Mouse (Mus musculus) intestine, embryonic 16.5 days (tissue): ENCODE measurements around the gene Gid8. TPM values are rescaled to one million over a fixed set of nuclear protein-coding genes. Genes with fewer than 3 reads are reported as not detected.

Source experiments
- ATAC-seq: fragments of 200-750 bp; cut with Nextera tagmentation; 2 replicates; pipeline ENCODE4 v1.8.0; 2017; ENCODE audit warnings: moderate TSS enrichment, moderate library complexity
- H3K27ac ChIP-seq: fragments of 300-500 bp; sonication (generic); 2 replicates; pipeline ENCODE4 v1.5.1; 2014; ENCODE audit warnings: mild to moderate bottlenecking, low read length
- H3K27me3 ChIP-seq: fragments of 300-500 bp; sonication (generic); replicated peaks from 2 replicates; pipeline ENCODE4 v1.6.1; 2014; ENCODE audit warnings: low read length, control low read depth, mixed read lengths; ENCODE audit not compliant: control insufficient read depth, insufficient read depth
- H3K36me3 ChIP-seq: fragments of 300-500 bp; sonication (generic); 2 replicates; pipeline ENCODE4 v1.6.1; 2014; ENCODE audit warnings: low read length, control low read depth; ENCODE audit not compliant: control insufficient read depth, insufficient read depth
- H3K4me1 ChIP-seq: fragments of 300-500 bp; sonication (generic); 2 replicates; pipeline ENCODE4 v1.6.1; 2014; ENCODE audit warnings: low read length, control low read depth, mixed read lengths; ENCODE audit not compliant: control insufficient read depth, insufficient read depth
- H3K4me2 ChIP-seq: fragments of 300-500 bp; sonication (generic); 2 replicates; pipeline ENCODE4 v1.6.1; 2014; ENCODE audit warnings: low read depth, low read length, control low read depth
- H3K4me3 ChIP-seq: fragments of 300-500 bp; sonication (generic); 2 replicates; pipeline ENCODE4 v1.5.1; 2014; ENCODE audit warnings: mild to moderate bottlenecking, low read length
- H3K9ac ChIP-seq: fragments of 300-500 bp; sonication (generic); 2 replicates; pipeline ENCODE4 v1.6.1; 2014; ENCODE audit warnings: low read depth, low read length
- H3K9me3 ChIP-seq: fragments of 300-500 bp; sonication (generic); 2 replicates; pipeline ENCODE4 v1.6.1; 2016; ENCODE audit warnings: low read length, control low read depth; ENCODE audit not compliant: control insufficient read depth
- WGBS: fragments of 180-500 bp; shearing (Covaris S2); extraction: QIAGEN DNeasy Blood & Tissue Kit; methylation state at CpG from one replicate; pipeline ENCODE4 v1.1.7; 2014; 5-methylcytosine and 5-hydroxymethylcytosine counted together
- polyA plus RNA-seq: library from polyadenylated mRNA; unstranded; fragments of >200 nt; fragmentation: Nextera tagmentation; extraction: Ambion mirVana; gene quantifications from 2 replicates; pipeline ENCODE4 v1.2.1, GENCODE M21; 2015

Gene Gid8
- polyA plus RNA-seq, 1 experiment from 2014 or later = 54.4 TPM

DNA sequence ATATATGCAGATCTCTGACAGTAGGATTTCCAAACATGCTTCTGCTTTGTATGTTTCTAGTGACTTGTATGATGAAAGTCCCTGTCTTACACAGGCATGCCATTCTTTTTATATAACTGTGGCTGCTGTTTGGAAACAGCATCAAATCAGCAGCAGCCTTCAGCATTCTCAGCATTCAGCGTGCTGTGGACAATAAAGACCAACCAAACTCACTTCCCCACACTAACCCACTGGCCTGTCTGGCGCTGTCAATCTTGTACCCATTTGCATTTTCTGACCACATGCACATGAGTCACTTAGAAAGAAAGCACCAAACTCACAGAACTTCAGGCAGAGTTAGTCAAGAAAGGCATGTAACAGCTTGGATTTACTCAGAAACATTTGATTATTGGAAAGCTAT, 14.7 kb upstream of the Gid8 start:
- 81% methylated on average over 2 of the region's 2 CpGs for WGBS

DNA sequence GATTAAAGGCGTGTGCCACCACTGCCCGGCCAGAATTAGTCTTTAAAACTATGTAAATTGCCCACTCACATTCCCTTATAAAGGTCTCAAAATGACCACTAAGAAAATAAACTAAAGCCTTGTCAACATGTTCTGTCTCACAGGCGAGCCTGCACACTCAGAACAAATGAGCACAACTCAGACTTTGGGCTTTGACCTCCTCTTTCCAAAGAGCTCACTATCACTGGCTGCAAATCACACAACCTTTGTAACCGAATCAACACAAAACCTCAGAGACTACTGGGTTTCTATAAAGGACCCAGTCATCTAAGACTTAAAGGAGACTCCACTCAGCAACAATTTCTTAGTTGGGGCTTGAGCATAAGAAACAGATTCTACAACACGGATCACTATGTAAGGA, 9.5 kb upstream of the Gid8 start:
- Histone ChIP-seq H3K4me2 (peak overlapping the region; percentile 87), H3K27me3 (no peaks in the 10 kb centered on the region), H3K4me1 (peaks cover 48% of the 10 kb centered on the region), H3K27ac (peak overlapping the region; percentile 96), H3K9ac (peak overlapping the region; percentile 81), H3K4me3 (peak overlapping the region; percentile 69), H3K36me3 (no peaks in the 10 kb centered on the region), H3K9me3 (no peaks in the 10 kb centered on the region)
- 0 out of 2 replicates have a peak, but pooled peaks have one; percentile 10 for ATAC-seq
- 64% methylated on average over 5 of the region's 5 CpGs for WGBS

More for the DNA sequence above, 14.7 kb upstream of the Gid8 start:
- no peak overlapping the region for H3K27ac ChIP-seq
- ATAC-seq = no peak
- no peak overlapping the region for H3K4me2 ChIP-seq
- no peak overlapping the region for H3K9ac ChIP-seq
- H3K4me1 ChIP-seq = peaks cover 18% of the 10 kb centered on the region
- no peaks in the 10 kb centered on the region for H3K9me3 ChIP-seq
- H3K4me3 ChIP-seq = no peak overlapping the region
- H3K27me3 ChIP-seq = no peaks in the 10 kb centered on the region
- no peaks in the 10 kb centered on the region for H3K36me3 ChIP-seq

DNA sequence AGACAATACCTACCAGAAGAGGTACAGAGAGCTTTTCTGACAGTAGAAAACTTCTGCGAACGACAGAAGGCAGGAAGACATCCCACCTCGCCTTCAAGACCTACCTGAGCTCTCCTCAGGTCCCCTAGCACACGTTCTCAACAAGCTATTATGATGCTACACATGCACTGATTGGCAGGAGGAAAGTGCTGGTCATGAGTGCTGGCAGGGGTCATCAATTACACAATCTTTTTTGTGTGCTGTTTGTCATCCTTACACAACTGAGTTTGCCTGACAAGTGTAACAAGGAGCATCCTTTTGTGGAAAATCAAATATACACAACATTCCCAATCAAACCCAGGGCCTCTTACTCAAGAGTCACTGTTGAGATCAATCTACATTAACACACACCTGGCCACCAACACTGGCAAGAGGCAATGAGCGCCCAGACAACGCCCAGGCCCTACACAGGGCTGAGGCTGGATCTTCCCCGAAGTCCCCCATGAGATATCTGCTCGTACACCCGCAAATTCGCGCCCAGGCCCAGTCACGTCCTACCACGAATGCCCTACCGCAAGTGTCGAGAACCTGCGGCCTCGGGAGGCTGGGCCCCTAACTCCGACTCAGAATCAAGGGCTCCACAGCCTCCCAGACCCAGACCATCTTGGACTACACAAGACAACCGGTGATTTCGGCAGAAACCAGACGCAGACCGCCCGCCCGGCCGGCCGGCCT, 8.7 kb upstream of the Gid8 start:
- ATAC-seq = peak; percentile 29
- 5% methylated on average over 26 of the region's 26 CpGs for WGBS
- Histone ChIP-seq H3K4me3 (peak overlapping the region; percentile 69), H3K9me3 (no peaks in the 10 kb centered on the region), H3K27me3 (no peaks in the 10 kb centered on the region), H3K4me2 (peak overlapping the region; percentile 87), H3K9ac (peak overlapping the region; percentile 81), H3K27ac (peak overlapping the region; percentile 96), H3K4me1 (peaks cover 48% of the 10 kb centered on the region), H3K36me3 (no peaks in the 10 kb centered on the region)

DNA sequence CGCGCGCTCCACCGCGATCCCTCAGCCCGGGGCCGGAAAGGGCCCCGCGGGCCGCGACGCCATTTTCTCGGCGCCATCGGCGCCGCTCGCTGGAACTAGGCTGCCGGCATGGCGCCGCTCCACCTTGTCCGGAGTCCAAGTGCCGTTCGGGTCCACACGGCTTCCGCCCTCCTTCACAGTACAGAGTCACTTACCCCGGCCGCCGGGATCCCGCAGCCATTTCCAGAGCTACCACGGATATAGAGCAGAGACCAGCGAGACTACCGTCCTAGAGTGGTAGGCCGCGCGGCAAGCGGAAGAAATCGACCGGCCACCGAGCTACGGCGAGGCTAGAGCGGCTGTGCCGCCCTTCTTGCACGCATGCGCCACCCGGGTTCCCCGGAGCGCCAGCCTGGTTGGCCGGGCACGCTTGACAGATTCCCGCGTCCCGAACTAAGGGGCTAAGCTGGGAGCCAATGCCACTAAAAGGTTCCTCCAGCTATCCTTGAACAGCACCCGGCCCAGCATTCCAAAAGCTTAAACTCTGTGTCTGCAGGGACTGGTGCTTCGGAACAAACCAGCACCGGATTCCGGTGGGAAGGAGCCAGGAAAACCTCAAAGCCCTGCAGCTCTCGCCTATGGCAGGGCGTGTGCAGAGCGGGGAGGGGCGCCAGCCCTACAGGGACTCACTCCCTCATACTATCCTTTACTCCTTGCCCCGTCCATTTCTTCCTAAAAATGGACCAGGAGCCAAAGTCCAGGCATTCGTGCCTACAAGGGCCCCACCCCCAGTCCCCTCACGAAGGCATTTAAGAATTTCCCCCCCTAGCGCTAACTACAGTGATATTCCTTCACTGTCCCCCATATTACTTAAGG, 7.9 kb upstream of the Gid8 start:
- peak; percentile 94 for ATAC-seq
- Histone ChIP-seq H3K4me1 (peaks cover 46% of the 10 kb centered on the region), H3K27ac (peak overlapping the region; percentile 96), H3K36me3 (no peaks in the 10 kb centered on the region), H3K4me3 (peak overlapping the region; percentile 69), H3K4me2 (peak overlapping the region; percentile 88), H3K9ac (peak overlapping the region; percentile 81), H3K27me3 (no peaks in the 10 kb centered on the region), H3K9me3 (no peaks in the 10 kb centered on the region)
- WGBS = under 1% methylated on average over 66 of the region's 66 CpGs

DNA sequence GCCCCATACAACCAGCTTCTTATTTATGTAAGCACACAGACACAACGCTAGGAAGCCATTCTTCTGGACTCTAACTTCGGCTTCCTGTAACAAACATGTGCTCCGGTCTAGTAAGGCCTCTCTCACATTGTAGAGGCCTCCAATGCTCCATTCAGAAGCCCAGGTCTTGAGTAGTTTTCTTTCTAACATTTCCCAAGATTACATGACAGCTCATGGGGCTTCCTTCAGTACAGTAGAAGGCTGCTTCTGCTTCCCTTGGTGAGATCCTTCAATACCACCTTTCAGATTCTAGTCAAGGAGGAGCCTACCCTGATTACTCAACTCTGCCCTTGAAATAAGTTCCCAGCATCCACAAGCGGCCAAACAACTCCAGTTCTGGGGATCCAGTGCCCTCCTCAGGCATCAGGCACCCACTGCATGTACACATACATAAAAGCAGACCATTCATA, 7.2 kb upstream of the Gid8 start:
- no peaks in the 10 kb centered on the region for H3K9me3 ChIP-seq
- no peaks in the 10 kb centered on the region for H3K27me3 ChIP-seq
- peak overlapping the region; percentile 69 for H3K4me3 ChIP-seq
- H3K36me3 ChIP-seq = no peaks in the 10 kb centered on the region
- peaks cover 46% of the 10 kb centered on the region for H3K4me1 ChIP-seq
- peak overlapping the region; percentile 81 for H3K9ac ChIP-seq
- 19% methylated on average over 4 of the region's 4 CpGs for WGBS
- ATAC-seq = no peak
- peak overlapping the region; percentile 96 for H3K27ac ChIP-seq
- H3K4me2 ChIP-seq = peak overlapping the region; percentile 88

GRCm38 (mm10) chr2:180703175-180703574, 6.7 kb upstream of the Gid8 start:
- no peak for ATAC-seq
- H3K27me3 ChIP-seq = no peaks in the 10 kb centered on the region
- H3K9ac ChIP-seq = no peak overlapping the region
- H3K4me3 ChIP-seq = no peak overlapping the region
- peaks cover 47% of the 10 kb centered on the region for H3K4me1 ChIP-seq
- H3K9me3 ChIP-seq = no peaks in the 10 kb centered on the region
- H3K36me3 ChIP-seq = no peaks in the 10 kb centered on the region
- peak overlapping the region; percentile 96 for H3K27ac ChIP-seq
- peak overlapping the region; percentile 88; the same call in 1 of the 2 replicates for H3K4me2 ChIP-seq
- 65% methylated on average over 5 of the region's 5 CpGs for WGBS

- no peak overlapping the region for H3K4me2 ChIP-seq
- no peaks in the 10 kb centered on the region for H3K27me3 ChIP-seq
- no peaks in the 10 kb centered on the region for H3K36me3 ChIP-seq
- 76% methylated on average over 3 of the region's 3 CpGs for WGBS
- H3K4me3 ChIP-seq = no peak overlapping the region
- no peaks in the 10 kb centered on the region for H3K9me3 ChIP-seq
- no peak for ATAC-seq
- H3K9ac ChIP-seq = no peak overlapping the region
- peaks cover 51% of the 10 kb centered on the region for H3K4me1 ChIP-seq
- H3K27ac ChIP-seq = peak overlapping the region; percentile 36; the same call in 1 of the 2 replicates
Measured at GRCm38 (mm10) chr2:180703645-180704359, 6.1 kb upstream of the Gid8 start.

GRCm38 (mm10) chr2:180704591-180704990, 5.3 kb upstream of the Gid8 start:
- Histone ChIP-seq H3K36me3 (no peaks in the 10 kb centered on the region), H3K9ac (0 out of 2 replicates have a peak overlapping the region, but pooled peaks have one; percentile 2), H3K4me2 (no peak overlapping the region), H3K4me1 (peaks cover 47% of the 10 kb centered on the region), H3K4me3 (no peak overlapping the region), H3K9me3 (no peaks in the 10 kb centered on the region), H3K27me3 (no peaks in the 10 kb centered on the region), H3K27ac (peak overlapping the region; percentile 53; the same call in 1 of the 2 replicates)
- ATAC-seq = no peak
- WGBS = 70% methylated on average over 8 of the region's 8 CpGs

DNA sequence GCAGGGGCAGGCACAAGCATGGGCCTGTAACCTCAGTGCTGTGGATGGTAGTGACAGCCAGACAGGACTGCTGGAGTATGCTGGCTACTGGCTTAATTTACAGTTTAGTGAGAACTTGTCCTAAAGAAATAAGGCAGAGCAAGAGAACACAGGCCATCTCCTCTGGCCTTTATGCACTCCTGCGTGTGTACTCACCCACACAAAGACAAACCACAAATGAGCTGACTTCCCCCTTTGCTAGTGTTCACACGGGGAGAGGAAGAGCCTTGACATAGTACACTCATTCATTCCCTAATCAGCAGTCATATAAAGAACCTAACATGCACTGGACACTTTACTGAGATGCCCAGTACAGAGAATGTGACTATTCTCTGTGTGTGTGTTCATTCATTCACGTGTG, 4.9 kb upstream of the Gid8 start:
- peaks cover 43% of the 10 kb centered on the region for H3K4me1 ChIP-seq
- 73% methylated on average over 3 of the region's 3 CpGs for WGBS
- H3K27ac ChIP-seq = peak overlapping the region; percentile 53; the same call in 1 of the 2 replicates
- no peaks in the 10 kb centered on the region for H3K27me3 ChIP-seq
- no peak for ATAC-seq
- no peak overlapping the region for H3K4me3 ChIP-seq
- no peak overlapping the region for H3K4me2 ChIP-seq
- H3K36me3 ChIP-seq = no peaks in the 10 kb centered on the region
- 0 out of 2 replicates have a peak overlapping the region, but pooled peaks have one; percentile 2 for H3K9ac ChIP-seq
- no peaks in the 10 kb centered on the region for H3K9me3 ChIP-seq
